Mouse (Mus musculus): Measurements from ENCODE around the gene Hdac4. TPM values are rescaled to one million over a fixed set of nuclear protein-coding genes. Genes with fewer than 3 reads are reported as not detected.

The Hdac4 gene
- polyA plus RNA-seq, 1 experiment from 2014 or later, result 25.3 TPM

DNA sequence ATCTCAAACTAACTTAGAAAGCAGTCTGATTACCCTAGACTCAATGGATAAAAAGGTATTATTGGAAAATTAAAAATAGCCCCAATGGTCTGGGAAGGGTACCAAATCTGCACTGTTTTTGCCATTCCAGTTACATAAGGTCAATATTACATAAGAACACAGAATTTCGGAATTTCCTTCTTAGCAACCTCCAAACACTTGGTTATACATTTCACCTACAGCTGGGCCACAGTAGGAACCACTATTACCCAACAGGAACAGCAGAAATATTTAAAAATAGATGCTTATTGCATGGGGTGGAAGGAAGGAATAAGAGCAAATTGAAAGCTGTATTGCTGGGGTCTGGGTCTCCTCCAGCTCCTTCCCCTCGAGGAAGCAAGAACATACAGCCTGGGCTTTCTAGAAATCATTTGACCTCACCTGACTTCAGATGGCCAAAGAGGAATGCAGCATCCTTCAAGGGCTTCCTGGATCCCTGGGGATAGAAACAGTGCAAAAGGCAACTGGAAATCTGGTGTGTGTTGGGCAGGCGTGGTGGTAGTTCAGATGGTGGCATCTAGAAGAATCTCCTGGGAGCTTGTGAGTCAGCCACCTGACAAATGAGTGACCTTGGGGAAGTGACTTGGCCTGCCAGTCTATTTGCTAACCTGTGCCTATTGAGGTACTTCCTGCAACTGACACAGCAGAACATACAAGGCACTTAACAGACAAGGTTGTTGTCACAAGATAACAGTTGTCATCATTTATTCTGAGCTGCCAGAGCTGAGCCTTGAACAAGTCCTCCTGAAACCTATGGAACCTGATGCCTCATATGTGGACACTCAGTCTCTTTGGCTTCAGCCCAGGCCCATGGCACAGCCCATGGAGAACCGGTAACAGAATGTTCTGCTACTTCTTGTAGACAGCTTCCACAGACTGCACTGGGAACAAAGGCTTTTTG is 146.8 kb downstream of the Hdac4 start:
- no peak for ATAC-seq
- H3K4me1 ChIP-seq (ENCODE audit: control insufficient read depth, insufficient read depth, low read length), result no peaks in the 10 kb centered on the region

DNA sequence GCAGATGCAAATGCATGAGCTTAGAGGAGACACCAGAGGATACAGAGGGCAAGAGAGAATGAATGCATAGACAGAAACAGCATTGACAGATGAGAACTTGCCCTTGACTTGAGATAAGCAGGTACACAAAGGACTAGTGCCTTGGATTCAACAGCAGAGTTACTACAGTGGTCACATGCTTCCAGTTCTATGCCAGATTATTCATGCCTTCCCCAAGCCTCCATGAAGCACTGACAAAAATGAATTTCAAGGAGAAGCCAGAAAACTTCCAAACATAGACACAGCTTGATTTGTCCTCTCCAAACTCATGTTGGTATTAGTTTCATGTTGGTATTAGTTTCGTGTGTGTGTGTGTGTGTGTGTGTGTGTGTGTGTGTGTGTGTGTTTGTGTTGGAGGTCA is 149.8 kb downstream of the Hdac4 start:
- Histone ChIP-seq H3K9ac (ENCODE audit: low read depth, low read length) (no peak overlapping the region), H3K4me2 (ENCODE audit: low read length) (no peak overlapping the region), H3K4me3 (ENCODE audit: low read depth, low read length) (no peak overlapping the region), H3K36me3 (ENCODE audit: control insufficient read depth, insufficient read depth, low read length) (no peaks in the 10 kb centered on the region), H3K27ac (ENCODE audit: low read length) (no peak overlapping the region), H3K9me3 (replicated peaks; ENCODE audit: control insufficient read depth, low read length, poor library complexity, severe bottlenecking) (no peaks in the 10 kb centered on the region), H3K4me1 (ENCODE audit: control insufficient read depth, insufficient read depth, low read length) (no peaks in the 10 kb centered on the region), H3K27me3 (ENCODE audit: control insufficient read depth, insufficient read depth, low read depth, low read length) (no peaks in the 10 kb centered on the region)
- ATAC-seq, result no peak
- WGBS, result 77% methylated on average over 1 of the region's 1 CpGs

More for the DNA sequence above, 146.8 kb downstream of the Hdac4 start:
- H3K9ac ChIP-seq (ENCODE audit: low read depth, low read length), result no peak overlapping the region
- WGBS, result 92% methylated on average over 4 of the region's 4 CpGs
- H3K27ac ChIP-seq (ENCODE audit: low read length), result no peak overlapping the region
- H3K4me2 ChIP-seq (ENCODE audit: low read length), result no peak overlapping the region
- H3K36me3 ChIP-seq (ENCODE audit: control insufficient read depth, insufficient read depth, low read length), result no peaks in the 10 kb centered on the region
- no peak overlapping the region for H3K4me3 ChIP-seq (ENCODE audit: low read depth, low read length)
- no peaks in the 10 kb centered on the region for H3K9me3 ChIP-seq (replicated peaks; ENCODE audit: control insufficient read depth, low read length, poor library complexity, severe bottlenecking)
- H3K27me3 ChIP-seq (ENCODE audit: control insufficient read depth, insufficient read depth, low read depth, low read length), result no peaks in the 10 kb centered on the region

DNA sequence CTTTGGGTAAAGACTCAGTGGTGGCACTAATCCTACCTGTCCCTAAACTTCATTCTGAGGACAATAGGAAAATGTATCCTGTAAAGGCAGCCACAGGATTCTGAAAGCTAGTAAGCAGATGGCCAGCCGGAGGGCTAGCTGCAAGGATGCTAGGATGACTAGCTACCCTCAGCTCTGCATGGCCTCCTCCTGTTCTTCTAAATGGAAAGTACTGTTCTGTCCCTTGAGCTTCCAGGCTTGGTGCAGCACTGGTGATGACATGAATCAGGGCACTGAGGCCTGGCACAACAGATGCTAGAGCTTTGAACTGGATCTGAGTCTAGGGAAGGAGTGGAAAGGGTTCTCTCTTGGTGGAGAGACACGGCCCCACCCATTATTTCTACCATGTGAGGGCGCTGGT is 150.6 kb downstream of the Hdac4 start:
- 90% methylated on average over 3 of the region's 3 CpGs for WGBS
- no peaks in the 10 kb centered on the region for H3K36me3 ChIP-seq (ENCODE audit: control insufficient read depth, insufficient read depth, low read length)
- no peak for ATAC-seq
- no peak overlapping the region for H3K27ac ChIP-seq (ENCODE audit: low read length)
- H3K27me3 ChIP-seq (ENCODE audit: control insufficient read depth, insufficient read depth, low read depth, low read length), result no peaks in the 10 kb centered on the region
- no peaks in the 10 kb centered on the region for H3K9me3 ChIP-seq (replicated peaks; ENCODE audit: control insufficient read depth, low read length, poor library complexity, severe bottlenecking)
- H3K4me3 ChIP-seq (ENCODE audit: low read depth, low read length), result no peak overlapping the region
- no peak overlapping the region for H3K4me2 ChIP-seq (ENCODE audit: low read length)
- no peaks in the 10 kb centered on the region for H3K4me1 ChIP-seq (ENCODE audit: control insufficient read depth, insufficient read depth, low read length)
- H3K9ac ChIP-seq (ENCODE audit: low read depth, low read length), result no peak overlapping the region

DNA sequence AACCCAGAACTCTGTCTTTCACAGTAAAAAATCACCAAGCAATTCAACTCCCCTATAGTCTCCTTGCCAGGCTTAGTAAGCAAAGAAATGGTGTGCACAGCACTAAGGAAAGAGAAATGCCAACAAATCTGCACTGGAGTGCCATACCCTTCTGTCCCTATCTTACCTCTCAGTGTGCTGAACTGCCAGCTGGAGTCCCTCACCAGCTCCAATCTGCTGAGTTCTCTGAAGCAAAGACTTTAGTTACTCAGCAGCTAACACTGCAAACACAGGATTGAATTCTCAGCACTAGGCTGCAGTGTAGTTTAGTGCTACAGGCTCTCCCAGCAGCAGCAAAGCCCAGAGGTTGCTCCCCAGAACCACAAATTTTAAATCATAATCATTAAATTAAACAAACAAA is 151.5 kb downstream of the Hdac4 start:
- no peak overlapping the region for H3K4me3 ChIP-seq (ENCODE audit: low read depth, low read length)
- no peaks in the 10 kb centered on the region for H3K27me3 ChIP-seq (ENCODE audit: control insufficient read depth, insufficient read depth, low read depth, low read length)
- H3K9me3 ChIP-seq (replicated peaks; ENCODE audit: control insufficient read depth, low read length, poor library complexity, severe bottlenecking), result no peaks in the 10 kb centered on the region
- ATAC-seq, result no peak
- no peaks in the 10 kb centered on the region for H3K36me3 ChIP-seq (ENCODE audit: control insufficient read depth, insufficient read depth, low read length)
- no peak overlapping the region for H3K4me2 ChIP-seq (ENCODE audit: low read length)
- H3K9ac ChIP-seq (ENCODE audit: low read depth, low read length), result no peak overlapping the region
- no peaks in the 10 kb centered on the region; the same call in 1 of the 2 replicates for H3K4me1 ChIP-seq (ENCODE audit: control insufficient read depth, insufficient read depth, low read length)
- no peak overlapping the region for H3K27ac ChIP-seq (ENCODE audit: low read length)

DNA sequence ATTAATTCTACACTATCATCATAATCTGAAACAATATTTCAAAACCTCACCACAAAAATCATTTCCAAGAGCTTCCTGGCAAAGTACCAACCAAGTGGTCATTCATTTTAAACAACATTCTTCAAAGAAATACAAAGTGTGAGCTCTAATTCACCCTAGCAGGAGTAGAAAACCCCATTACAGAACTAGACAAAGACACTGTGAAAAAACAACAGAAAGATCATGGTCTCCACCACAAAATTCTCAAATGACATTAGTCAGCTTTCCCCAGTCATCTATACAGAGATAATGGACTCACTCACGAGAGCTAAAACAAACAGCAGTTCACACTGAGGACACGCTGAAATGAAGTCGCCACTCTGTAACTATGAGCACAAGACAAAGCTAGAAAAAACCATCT is 153.4 kb downstream of the Hdac4 start:
- no peaks in the 10 kb centered on the region for H3K27me3 ChIP-seq (ENCODE audit: control insufficient read depth, insufficient read depth, low read depth, low read length)
- H3K9me3 ChIP-seq (replicated peaks; ENCODE audit: control insufficient read depth, low read length, poor library complexity, severe bottlenecking), result no peaks in the 10 kb centered on the region
- WGBS, result 38% methylated on average over 3 of the region's 3 CpGs
- no peak overlapping the region for H3K4me2 ChIP-seq (ENCODE audit: low read length)
- H3K27ac ChIP-seq (ENCODE audit: low read length), result no peak overlapping the region
- no peak overlapping the region for H3K9ac ChIP-seq (ENCODE audit: low read depth, low read length)
- no peaks in the 10 kb centered on the region for H3K36me3 ChIP-seq (ENCODE audit: control insufficient read depth, insufficient read depth, low read length)
- peaks cover 4% of the 10 kb centered on the region for H3K4me1 ChIP-seq (ENCODE audit: control insufficient read depth, insufficient read depth, low read length)
- no peak for ATAC-seq
- H3K4me3 ChIP-seq (ENCODE audit: low read depth, low read length), result no peak overlapping the region

DNA sequence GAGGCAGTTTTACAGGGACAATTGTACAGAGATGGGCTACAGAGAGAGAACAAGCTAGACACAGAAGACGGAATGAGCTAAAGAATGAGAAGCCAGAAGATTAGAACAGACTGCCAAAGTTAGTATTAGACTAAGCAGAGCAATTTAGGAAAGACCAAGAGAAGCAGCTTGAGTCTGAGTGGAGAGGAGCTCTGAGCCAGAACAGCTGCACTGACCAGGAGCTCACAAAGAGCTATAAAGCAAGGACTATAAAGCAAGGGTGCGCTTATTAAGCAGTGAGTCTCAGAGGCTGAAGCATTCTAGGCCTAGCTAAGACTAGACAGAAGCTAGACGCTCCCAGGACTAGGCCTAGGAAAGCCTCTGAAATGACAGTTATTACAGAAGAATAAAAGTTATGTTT is 154.2 kb downstream of the Hdac4 start:
- H3K27ac ChIP-seq (ENCODE audit: low read length), result no peak overlapping the region
- no peaks in the 10 kb centered on the region for H3K36me3 ChIP-seq (ENCODE audit: control insufficient read depth, insufficient read depth, low read length)
- H3K4me2 ChIP-seq (ENCODE audit: low read length), result no peak overlapping the region
- no peak overlapping the region for H3K4me3 ChIP-seq (ENCODE audit: low read depth, low read length)
- 71% methylated on average over 3 of the region's 3 CpGs for WGBS
- H3K4me1 ChIP-seq (ENCODE audit: control insufficient read depth, insufficient read depth, low read length), result peaks cover 4% of the 10 kb centered on the region
- H3K9me3 ChIP-seq (replicated peaks; ENCODE audit: control insufficient read depth, low read length, poor library complexity, severe bottlenecking), result no peaks in the 10 kb centered on the region
- no peaks in the 10 kb centered on the region for H3K27me3 ChIP-seq (ENCODE audit: control insufficient read depth, insufficient read depth, low read depth, low read length)
- no peak overlapping the region for H3K9ac ChIP-seq (ENCODE audit: low read depth, low read length)
- no peak for ATAC-seq

DNA sequence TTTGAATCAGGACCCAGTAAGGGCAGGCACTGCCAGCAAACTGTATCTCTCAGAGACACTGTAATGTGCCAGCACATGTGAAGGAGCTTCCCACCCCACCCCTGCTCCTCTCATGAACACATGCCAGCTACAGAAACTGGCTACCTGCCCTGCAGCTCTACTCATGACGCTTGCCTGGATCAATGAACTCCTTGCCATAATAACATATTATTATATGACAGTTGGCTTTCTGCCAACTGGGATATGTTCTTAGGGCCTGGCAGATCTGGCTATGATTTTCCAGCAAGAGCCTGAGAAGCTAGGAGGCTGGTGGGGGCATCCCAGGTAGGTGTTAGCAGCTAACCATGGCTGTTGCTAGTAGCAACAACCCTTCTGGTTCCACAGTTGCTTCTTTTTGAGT is 156.8 kb downstream of the Hdac4 start:
- Histone ChIP-seq H3K9me3 (replicated peaks; ENCODE audit: control insufficient read depth, low read length, poor library complexity, severe bottlenecking) (no peaks in the 10 kb centered on the region), H3K4me1 (ENCODE audit: control insufficient read depth, insufficient read depth, low read length) (peaks cover 4% of the 10 kb centered on the region), H3K27ac (ENCODE audit: low read length) (no peak overlapping the region), H3K27me3 (ENCODE audit: control insufficient read depth, insufficient read depth, low read depth, low read length) (no peaks in the 10 kb centered on the region), H3K36me3 (ENCODE audit: control insufficient read depth, insufficient read depth, low read length) (no peaks in the 10 kb centered on the region), H3K4me3 (ENCODE audit: low read depth, low read length) (no peak overlapping the region), H3K4me2 (ENCODE audit: low read length) (no peak overlapping the region), H3K9ac (ENCODE audit: low read depth, low read length) (no peak overlapping the region)
- 46% methylated on average over 1 of the region's 1 CpGs for WGBS
- 0 out of 2 replicates have a peak, but pooled peaks have one; percentile 5 for ATAC-seq

DNA sequence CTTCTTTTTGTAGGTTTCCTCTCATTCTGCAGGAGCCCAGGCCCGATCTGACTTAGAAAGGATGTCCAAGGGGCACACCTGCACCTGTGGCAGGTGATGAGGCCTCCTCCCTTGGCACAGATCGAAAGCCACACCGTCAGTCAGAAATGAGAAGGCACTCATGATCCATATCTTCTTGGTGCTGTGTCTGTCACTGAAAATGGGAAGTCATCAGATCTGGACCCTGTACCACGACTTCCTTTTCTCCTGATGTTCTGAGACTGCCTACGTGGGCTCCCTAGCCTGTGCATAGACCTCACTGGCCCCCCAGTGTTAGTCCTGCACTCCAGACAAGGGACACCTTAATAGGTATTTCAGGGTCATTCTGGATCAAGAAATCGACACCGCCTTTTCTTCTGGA is 158.5 kb downstream of the Hdac4 start:
- Histone ChIP-seq H3K9me3 (replicated peaks; ENCODE audit: control insufficient read depth, low read length, poor library complexity, severe bottlenecking) (no peaks in the 10 kb centered on the region), H3K4me1 (ENCODE audit: control insufficient read depth, insufficient read depth, low read length) (peaks cover 4% of the 10 kb centered on the region), H3K27ac (ENCODE audit: low read length) (no peak overlapping the region), H3K27me3 (ENCODE audit: control insufficient read depth, insufficient read depth, low read depth, low read length) (no peaks in the 10 kb centered on the region), H3K4me3 (ENCODE audit: low read depth, low read length) (no peak overlapping the region), H3K9ac (ENCODE audit: low read depth, low read length) (no peak overlapping the region), H3K4me2 (ENCODE audit: low read length) (no peak overlapping the region), H3K36me3 (ENCODE audit: control insufficient read depth, insufficient read depth, low read length) (no peaks in the 10 kb centered on the region)
- ATAC-seq, result no peak
- WGBS, result 96% methylated on average over 7 of the region's 7 CpGs

DNA sequence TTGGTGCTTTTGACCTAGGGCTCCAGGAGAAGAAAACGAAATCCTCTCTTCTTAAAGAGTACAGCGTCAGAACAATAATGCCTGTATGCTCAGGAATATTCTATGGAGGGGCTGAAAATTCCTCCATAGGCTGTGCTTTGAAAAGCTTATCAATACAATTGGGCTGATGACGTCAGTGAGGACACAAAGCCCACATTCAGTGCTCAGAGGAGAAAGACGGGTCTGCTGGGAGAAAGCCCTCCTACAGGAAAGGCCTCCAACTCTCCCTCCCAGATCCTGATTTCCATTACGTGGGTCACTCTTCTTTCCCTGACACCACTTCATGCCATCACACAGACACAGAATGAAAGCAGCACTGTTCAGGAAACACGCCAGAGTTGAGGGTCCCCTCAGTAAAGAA is 159.7 kb downstream of the Hdac4 start:
- no peak overlapping the region for H3K9ac ChIP-seq (ENCODE audit: low read depth, low read length)
- no peak overlapping the region for H3K4me3 ChIP-seq (ENCODE audit: low read depth, low read length)
- H3K9me3 ChIP-seq (replicated peaks; ENCODE audit: control insufficient read depth, low read length, poor library complexity, severe bottlenecking), result no peaks in the 10 kb centered on the region
- H3K36me3 ChIP-seq (ENCODE audit: control insufficient read depth, insufficient read depth, low read length), result no peaks in the 10 kb centered on the region
- no peak overlapping the region for H3K27ac ChIP-seq (ENCODE audit: low read length)
- WGBS, result 31% methylated on average over 6 of the region's 6 CpGs
- no peaks in the 10 kb centered on the region for H3K27me3 ChIP-seq (ENCODE audit: control insufficient read depth, insufficient read depth, low read depth, low read length)
- H3K4me2 ChIP-seq (ENCODE audit: low read length), result no peak overlapping the region
- no peak for ATAC-seq
- H3K4me1 ChIP-seq (ENCODE audit: control insufficient read depth, insufficient read depth, low read length), result peaks cover 4% of the 10 kb centered on the region

All from midbrain, embryonic 16.5 days (tissue).